Mouse (Mus musculus): ENCODE results near the gene Ddx25.

DNA sequence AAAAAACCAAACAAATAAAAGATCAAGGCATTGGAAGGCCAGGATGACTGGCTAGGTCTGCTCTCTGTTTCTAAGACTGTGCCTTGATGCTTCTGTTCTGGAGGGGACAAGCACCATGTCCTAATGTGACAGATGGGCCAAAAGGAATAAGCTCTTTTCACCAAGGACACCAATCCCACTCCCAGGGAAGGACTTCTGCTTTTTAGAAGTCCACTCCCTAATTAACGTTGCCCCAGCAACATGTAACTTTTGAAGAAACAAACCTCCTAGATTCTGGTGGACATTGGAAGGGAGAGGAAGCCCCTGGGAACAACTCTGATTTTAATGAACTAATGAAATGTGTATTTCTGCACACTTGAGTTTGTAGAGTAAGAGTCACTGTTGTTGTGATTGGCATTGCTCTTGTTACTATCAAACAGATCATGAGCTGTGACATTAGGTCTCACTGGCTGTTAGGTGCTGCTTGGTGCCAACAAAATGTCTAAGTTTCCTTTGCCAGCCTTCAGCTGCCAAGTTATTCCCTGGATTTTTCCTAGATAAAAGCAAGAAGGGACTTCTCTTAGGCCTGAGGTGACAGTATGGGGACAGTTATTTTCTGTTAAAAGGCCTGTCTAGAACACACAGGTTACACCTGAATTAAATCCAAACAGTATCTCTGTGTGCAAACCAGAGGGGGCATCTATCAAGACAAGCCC, 35.4 kb downstream of the Ddx25 start:
- TF ChIP-seq CTCF (IDR thresholded peaks at IDR 0.05; ENCODE audit: control insufficient read depth, insufficient read depth, low read length) = no peak
- TF ChIP-seq POLR2A (IDR thresholded peaks at IDR 0.05; ENCODE audit: borderline replicate concordance, control insufficient read depth, low read depth, low read length) = no peak
